Mouse (Mus musculus) thymus, adult 2 months (tissue): ENCODE data around the gene Maml3. TPM values are rescaled to one million over a fixed set of nuclear protein-coding genes. Genes with fewer than 3 reads are reported as not detected.

Experiments
- DNase-seq: peaks from one replicate; pipeline ENCODE4 v3.0.0; 2021
- H3K27ac ChIP-seq: fragments of 200-500 bp; 2 replicates; pipeline ENCODE4 v1.5.1; 2012; ENCODE audit warnings: low read length, control low read depth; ENCODE audit not compliant: control insufficient read depth, insufficient read depth
- H3K27me3 ChIP-seq: fragments of 200-500 bp; 2 replicates; pipeline ENCODE4 v1.6.1; 2012; ENCODE audit warnings: mild to moderate bottlenecking, low read length, moderate library complexity, mixed read lengths; ENCODE audit not compliant: control insufficient read depth, insufficient read depth
- H3K36me3 ChIP-seq: fragments of 200-500 bp; 2 replicates; pipeline ENCODE4 v1.6.1; 2012; ENCODE audit warnings: mild to moderate bottlenecking, low read length, moderate library complexity; ENCODE audit not compliant: control insufficient read depth, insufficient read depth
- H3K4me1 ChIP-seq: fragments of 200-500 bp; replicated peaks from 2 replicates; pipeline ENCODE4 v1.6.1; 2012; ENCODE audit warnings: low read length; ENCODE audit not compliant: control insufficient read depth, insufficient read depth
- H3K4me3 ChIP-seq: fragments of 200-500 bp; 2 replicates; pipeline ENCODE4 v1.5.1; 2012; ENCODE audit warnings: mild to moderate bottlenecking, low read length, control low read depth, moderate library complexity; ENCODE audit not compliant: control insufficient read depth, insufficient read depth
- CTCF ChIP-seq: fragments of 200-500 bp; IDR thresholded peaks from 2 replicates; pipeline ENCODE4 v1.5.1; 2012; ENCODE audit warnings: mild to moderate bottlenecking, control low read depth, low read length, moderate library complexity, borderline replicate concordance; ENCODE audit not compliant: control insufficient read depth, poor library complexity, insufficient read depth; ENCODE audit errors: extremely low read depth
- POLR2A ChIP-seq: fragments of 200-500 bp; IDR thresholded peaks from 2 replicates; pipeline ENCODE4 v1.6.1; 2012; ENCODE audit warnings: mild to moderate bottlenecking, low read length, control low read depth, moderate library complexity; ENCODE audit not compliant: control insufficient read depth, poor library complexity, insufficient read depth; ENCODE audit errors: extremely low read depth
- WGBS: fragments of 180-500 bp; shearing (Covaris S2); methylation state at CpG from one replicate; pipeline ENCODE4 v1.1.7; 2018; 5-methylcytosine and 5-hydroxymethylcytosine counted together
- polyA plus RNA-seq: library from polyadenylated mRNA; depleted of rRNA; stranded (reverse); fragments of >200 nt; gene quantifications from 2 replicates; pipeline ENCODE4 v1.2.3, GENCODE M21; 2012

Gene Maml3
- polyA plus RNA-seq, 1 experiment = 3.5 TPM

DNA sequence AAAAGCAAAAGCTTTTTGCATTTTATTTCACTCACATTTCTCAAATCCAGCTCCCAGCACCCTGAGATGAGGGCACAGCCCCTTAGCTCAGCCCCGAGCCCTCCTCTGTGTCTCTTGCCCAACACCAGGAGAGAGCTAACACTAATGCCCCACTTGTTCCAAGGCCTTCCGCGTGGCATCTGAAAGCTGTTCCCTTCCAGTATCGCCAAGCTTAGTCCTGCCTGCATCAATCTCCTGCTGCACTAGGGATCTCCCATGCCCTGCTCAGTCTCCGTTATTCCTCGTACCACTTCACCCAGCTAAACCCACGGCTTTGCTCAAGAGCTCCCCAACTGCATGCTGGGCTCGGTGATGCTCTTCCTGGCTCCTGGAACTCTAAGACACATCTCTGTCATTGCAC, 57.3 kb downstream of the Maml3 start:
- TF ChIP-seq CTCF (no peak), POLR2A (no peak)
- no peak overlapping the region for H3K27ac ChIP-seq
- H3K36me3 ChIP-seq = no peaks in the 10 kb centered on the region
- H3K4me1 ChIP-seq = peaks cover 18% of the 10 kb centered on the region
- no peak overlapping the region for H3K4me3 ChIP-seq
- no peak for DNase-seq
- WGBS = 97% methylated on average over 8 of the region's 8 CpGs
- no peaks in the 10 kb centered on the region for H3K27me3 ChIP-seq

DNA sequence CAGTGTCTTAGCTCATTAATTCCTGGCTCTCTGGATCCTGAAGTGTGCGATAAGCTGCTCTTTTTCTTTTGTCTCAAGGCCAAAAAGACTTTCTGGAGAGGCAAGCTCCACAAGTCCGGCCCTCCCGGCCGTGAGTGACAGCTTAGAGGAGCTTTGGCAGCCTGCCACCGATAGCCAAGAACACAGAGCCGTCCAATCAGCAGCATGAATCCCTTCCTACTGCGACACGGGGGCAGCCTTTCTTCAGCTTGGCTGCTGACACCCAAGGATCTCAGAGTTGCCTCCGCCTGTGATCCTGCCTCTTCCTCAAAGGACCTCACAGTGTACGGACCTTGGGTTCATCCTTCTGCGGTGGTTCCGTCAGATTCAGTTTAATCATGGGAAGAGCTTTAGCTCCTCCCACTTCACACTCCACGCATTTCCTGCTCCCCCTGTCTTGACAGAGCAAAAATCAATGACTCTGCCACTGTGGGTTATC, 57.9 kb downstream of the Maml3 start:
- Histone ChIP-seq H3K27me3 (no peaks in the 10 kb centered on the region), H3K4me1 (peaks cover 18% of the 10 kb centered on the region), H3K27ac (no peak overlapping the region), H3K4me3 (peak overlapping the region; percentile 89), H3K36me3 (no peaks in the 10 kb centered on the region)
- peak; percentile 76 for DNase-seq
- TF ChIP-seq CTCF (no peak), POLR2A (0 out of 2 replicates have a peak, but pooled peaks have one; percentile 27)
- WGBS = 8% methylated on average over 13 of the region's 13 CpGs

DNA sequence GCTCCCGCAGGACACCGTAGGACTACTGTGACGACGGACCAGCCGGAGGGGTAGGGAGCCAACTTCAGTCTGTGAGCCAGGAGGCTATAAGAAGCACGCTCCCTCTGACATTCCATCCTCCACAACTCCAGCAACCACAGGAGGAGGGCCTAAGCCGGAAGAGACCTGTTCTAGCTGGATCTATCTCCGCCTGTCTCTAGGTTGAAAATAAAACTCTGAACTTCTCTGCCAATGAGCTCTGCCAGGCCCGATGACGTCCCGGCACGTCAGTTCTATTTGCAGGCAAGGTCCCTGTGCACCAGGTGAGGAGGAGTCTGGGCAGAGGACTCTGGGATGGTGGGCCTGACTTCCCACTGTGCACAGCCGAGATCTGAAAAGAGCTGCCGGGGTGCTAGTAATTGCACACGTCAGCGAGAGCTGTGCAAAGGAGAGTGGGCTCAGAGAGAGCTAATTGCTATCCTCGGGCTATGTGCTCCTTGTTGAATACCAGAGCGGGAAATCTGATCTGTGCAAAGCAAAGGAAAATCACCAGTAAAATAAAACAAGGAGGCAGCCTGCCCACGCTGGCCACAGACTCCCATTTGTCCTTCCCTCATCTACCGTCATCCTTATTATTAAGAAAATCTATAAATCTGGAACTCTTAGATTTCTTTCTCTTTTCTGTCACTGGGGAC, 58.7 kb downstream of the Maml3 start:
- peak overlapping the region; percentile 16 for H3K4me3 ChIP-seq
- H3K36me3 ChIP-seq = no peaks in the 10 kb centered on the region
- H3K27ac ChIP-seq = peak overlapping the region; percentile 31; the same call in 1 of the 2 replicates
- DNase-seq = peak; percentile 37
- WGBS = 72% methylated on average over 20 of the region's 20 CpGs
- H3K4me1 ChIP-seq = peaks cover 18% of the 10 kb centered on the region
- no peaks in the 10 kb centered on the region for H3K27me3 ChIP-seq
- TF ChIP-seq CTCF (no peak), POLR2A (no peak)

DNA sequence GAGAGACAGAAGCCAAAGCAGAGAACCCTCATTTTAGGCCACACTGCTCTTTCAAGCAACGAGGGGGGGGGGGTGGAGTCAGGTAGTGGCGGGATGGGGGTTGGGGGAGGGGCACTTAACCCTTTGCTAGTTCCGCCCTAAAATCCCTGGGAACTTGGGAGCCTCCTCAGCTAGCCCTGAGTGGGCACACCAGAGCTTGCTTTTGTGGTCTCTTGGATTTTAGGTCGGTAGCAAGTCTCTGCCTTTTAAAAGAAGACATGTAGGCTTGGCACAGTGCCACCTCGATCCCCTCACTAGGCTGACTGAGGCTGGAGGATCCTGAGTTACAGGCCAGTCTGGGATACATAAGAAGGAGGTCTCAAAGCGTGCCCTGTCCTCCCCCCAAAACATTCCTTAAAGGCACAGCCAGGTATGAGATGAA, 59.6 kb downstream of the Maml3 start:
- Histone ChIP-seq H3K27me3 (no peaks in the 10 kb centered on the region), H3K4me1 (peaks cover 18% of the 10 kb centered on the region), H3K27ac (no peak overlapping the region), H3K4me3 (no peak overlapping the region), H3K36me3 (no peaks in the 10 kb centered on the region)
- TF ChIP-seq CTCF (no peak), POLR2A (no peak)
- 66% methylated on average over 6 of the region's 6 CpGs for WGBS
- no peak for DNase-seq

DNA sequence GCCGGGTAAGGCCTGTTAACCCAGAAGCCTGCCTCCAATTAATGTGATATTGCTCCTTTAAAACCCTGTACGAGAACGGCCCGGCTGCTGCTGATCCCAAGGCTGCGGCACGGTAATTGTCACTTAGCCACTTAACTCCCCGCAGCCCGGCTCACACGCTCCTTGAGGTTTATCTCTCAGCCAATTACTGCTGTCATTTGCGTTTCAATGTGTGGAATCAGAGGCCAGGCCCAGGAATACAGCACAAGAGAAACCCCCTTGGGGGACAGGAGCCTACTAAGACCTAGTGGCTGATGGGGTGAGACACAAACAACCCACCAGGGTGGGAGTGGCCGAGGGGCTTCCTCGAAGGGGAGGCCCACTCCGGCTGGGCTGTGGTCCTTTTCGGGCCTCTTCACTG, 60.2 kb downstream of the Maml3 start:
- TF ChIP-seq CTCF (no peak), POLR2A (no peak)
- DNase-seq = no peak
- H3K4me3 ChIP-seq = no peak overlapping the region
- no peaks in the 10 kb centered on the region for H3K36me3 ChIP-seq
- peak overlapping the region; percentile 22; the same call in 1 of the 2 replicates for H3K27ac ChIP-seq
- no peaks in the 10 kb centered on the region for H3K27me3 ChIP-seq
- whole genome bisulfite sequencing = 93% methylated on average over 14 of the region's 14 CpGs
- peaks cover 18% of the 10 kb centered on the region for H3K4me1 ChIP-seq

DNA sequence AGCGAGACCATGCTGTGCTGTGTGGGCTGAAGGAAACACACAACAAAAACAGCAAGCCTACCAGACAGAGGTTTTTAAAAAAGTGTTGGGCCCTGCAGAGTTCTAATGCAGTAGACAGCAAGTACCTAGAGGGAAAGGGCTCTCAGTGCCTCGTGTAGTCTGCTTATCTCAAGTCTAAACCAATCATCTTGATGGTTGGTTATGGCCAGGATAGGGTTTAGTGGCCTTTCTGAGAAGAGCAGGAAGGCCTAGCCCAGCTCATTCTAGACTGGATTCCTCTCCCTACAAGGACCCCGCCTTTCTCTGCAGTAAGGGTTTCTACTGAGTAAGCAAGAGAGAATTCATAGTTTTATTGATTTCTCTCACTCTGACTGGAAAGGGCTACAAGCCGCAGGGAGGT, 61.0 kb downstream of the Maml3 start:
- peaks cover 18% of the 10 kb centered on the region for H3K4me1 ChIP-seq

More for the DNA sequence above, 61.0 kb downstream of the Maml3 start:
- no peak overlapping the region for H3K27ac ChIP-seq
- DNase-seq = no peak
- H3K4me3 ChIP-seq = no peak overlapping the region
- 70% methylated on average over 4 of the region's 4 CpGs for WGBS
- H3K36me3 ChIP-seq = no peaks in the 10 kb centered on the region
- H3K27me3 ChIP-seq = no peaks in the 10 kb centered on the region
- no peak for TF ChIP-seq CTCF
- TF ChIP-seq POLR2A = no peak
